Mouse (Mus musculus): ENCODE data around the gene Vmn2r45.
"Not testable (repeated sequence)": the region's sequence is repeated elsewhere in the genome, so short reads cannot be mapped to it uniquely, and the experiment has no call there.

The Vmn2r45 gene

GRCm38 (mm10) chr7:8488975-8489374 lies at the start of gene Vmn2r45:
Gene Vmn2r45 (minus strand): TSS chr7:8489075.
- DNase-seq = not testable (repeated sequence)

Measured in kidney, postnatal 25 days (tissue).